Mouse (Mus musculus) left cerebral cortex, postnatal 14 days (tissue): ENCODE data around the gene Mtfp1. TPM values are rescaled to one million over a fixed set of nuclear protein-coding genes. Genes with fewer than 3 reads are reported as not detected.
"Not testable (repeated sequence)": the region's sequence is repeated elsewhere in the genome, so short reads cannot be mapped to it uniquely, and the experiment has no call there.

Experiments
- DNase-seq, 2 experiments: peaks; one replicate each; pipeline ENCODE4 v3.0.0; 2021 to 2022; ENCODE audit warnings: low spot score in 2 of 2, mixed read lengths in 1 of 2
- intact Hi-C: fragments of 180-260 bp; cut with DNase I; formaldehyde crosslinking; loops from one replicate; pipeline ENCODE4 v1.15.1; 2025
- total RNA-seq, 2 experiments: library from RNA; stranded (reverse); gene quantifications; 2 replicates each; pipeline ENCODE4 v1.2.3; 2021

Mtfp1 gene
- total RNA-seq, 2 experiments from 2014 or later = 103 to 106 TPM

- DNase-seq = no peak
- intact Hi-C loops = loop anchor here (2.0 kb wide), 1 partner anchor 23 kb away; the partner anchor contains the start of gene Mtfp1
Measured at GRCm38 (mm10) chr11:4117372-4118071, 22.3 kb upstream of the Mtfp1 start.

DNA sequence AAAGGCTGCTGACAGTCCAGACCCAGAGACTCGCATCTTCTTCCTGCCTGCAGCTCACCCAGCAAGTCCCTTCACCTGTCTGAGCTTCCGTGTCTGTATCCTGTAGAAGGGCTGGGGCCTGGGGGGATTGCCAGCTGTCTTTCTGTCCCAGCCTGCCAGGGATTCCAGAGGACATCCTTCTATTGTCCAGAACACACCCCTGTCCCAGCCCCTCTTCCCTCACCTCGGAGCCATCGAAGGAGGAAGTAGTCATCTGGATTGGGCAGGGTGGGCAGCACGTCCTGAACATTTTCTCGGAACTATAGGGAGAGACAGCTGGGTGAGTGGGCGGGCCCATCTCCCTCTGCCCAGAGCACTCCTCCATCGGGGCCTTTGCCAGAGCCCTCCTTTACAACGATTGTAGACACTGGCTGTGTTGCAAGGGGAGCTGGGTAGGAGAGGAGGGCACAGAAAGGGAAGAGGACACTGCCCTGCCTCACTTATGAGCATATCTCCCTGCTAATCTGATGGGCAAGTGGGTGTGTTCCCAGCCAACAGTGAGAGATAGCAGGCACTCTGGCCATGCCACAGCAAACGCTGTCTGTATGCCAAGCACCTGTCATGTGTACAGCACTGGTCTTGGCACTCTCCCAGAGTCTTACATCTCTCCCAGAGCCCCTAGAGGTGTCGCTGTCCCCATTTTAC, 21.4 kb upstream of the Mtfp1 start:
- DNase-seq = peak in 1 of 2 experiments; percentile 69
- intact Hi-C loops = no loop called here

- intact Hi-C loops = no loop called here
- no peak for DNase-seq
Measured at GRCm38 (mm10) chr11:4115407-4115806, 20.2 kb upstream of the Mtfp1 start.

GRCm38 (mm10) chr11:4114541-4114940, 19.3 kb upstream of the Mtfp1 start:
- intact Hi-C loops, DNase-seq: not testable (repeated sequence)

- no peak for DNase-seq
- intact Hi-C loops = no loop called here
Measured at GRCm38 (mm10) chr11:4113970-4114369, 18.7 kb upstream of the Mtfp1 start.

- DNase-seq = no peak
- intact Hi-C loops = no loop called here
Measured at GRCm38 (mm10) chr11:4113496-4113895, 18.3 kb upstream of the Mtfp1 start.

DNA sequence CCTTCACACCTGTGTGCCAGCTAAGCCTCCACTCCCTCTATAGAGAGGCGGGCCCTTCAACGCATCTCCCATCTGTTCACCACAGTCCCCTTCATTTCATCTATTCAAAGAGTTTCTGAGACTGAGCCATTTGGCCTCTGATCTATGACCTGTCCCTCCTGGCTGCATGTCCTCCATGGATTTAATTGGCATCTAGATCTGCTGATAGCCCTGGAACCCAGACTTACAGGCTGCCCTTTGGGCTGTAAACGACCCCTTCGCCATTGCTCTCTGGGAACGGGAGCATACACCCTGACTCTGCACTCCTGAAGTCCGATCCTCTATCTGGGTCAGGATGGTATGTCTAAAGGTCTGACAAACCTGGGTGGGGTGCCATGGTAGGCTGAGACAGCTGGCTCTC, 17.6 kb upstream of the Mtfp1 start:
- DNase-seq = no peak
- intact Hi-C loops = no loop called here

GRCm38 (mm10) chr11:4112033-4112432, 16.8 kb upstream of the Mtfp1 start:
- no peak for DNase-seq
- intact Hi-C loops = no loop called here

DNA sequence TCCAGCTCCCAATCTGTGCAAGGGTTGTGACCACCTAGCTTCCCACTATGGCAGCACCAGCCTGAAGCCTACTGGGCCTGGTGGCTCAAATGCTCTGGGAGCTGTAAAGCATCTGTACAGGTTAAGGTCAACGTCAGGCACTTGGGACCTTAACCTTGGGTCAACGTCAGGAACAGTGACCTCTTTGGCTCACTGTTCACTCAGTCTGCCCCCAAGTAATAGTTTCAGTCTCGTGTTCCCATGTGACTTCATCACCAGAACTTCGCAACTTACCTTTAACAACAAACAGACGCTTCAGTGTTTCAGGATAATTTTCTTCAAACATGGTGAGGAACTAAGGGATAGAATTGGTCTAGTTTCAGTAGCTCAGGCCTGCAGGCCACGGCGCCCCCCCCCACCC, 13.4 kb upstream of the Mtfp1 start:
- intact Hi-C loops = no loop called here
- DNase-seq = no peak

GRCm38 (mm10) chr11:4107901-4108300, 12.7 kb upstream of the Mtfp1 start:
- intact Hi-C loops, DNase-seq: not testable (repeated sequence)

- DNase-seq = peak in 1 of 2 experiments; percentile 61
- intact Hi-C loops = no loop called here
Measured at GRCm38 (mm10) chr11:4105444-4105843, 10.2 kb upstream of the Mtfp1 start.

DNA sequence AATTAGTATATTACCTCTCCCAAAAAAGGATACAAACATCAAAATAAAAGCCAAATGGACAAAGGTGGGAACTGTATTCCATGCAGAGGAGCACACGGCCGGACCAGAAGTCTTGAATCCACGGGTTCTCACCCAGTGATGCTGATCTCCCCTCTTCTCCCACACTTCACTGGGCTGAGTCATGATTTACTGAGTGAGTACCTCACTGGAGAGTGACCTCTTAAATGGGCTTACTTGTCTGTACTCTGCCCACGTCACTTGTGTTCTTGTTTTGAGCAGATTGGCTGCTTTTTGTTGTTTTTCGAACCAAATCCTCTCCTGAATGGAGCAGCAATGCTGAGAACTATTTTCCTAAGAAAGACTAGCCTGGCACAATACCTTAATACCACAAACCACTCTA, 9.7 kb upstream of the Mtfp1 start:
- DNase-seq = no peak
- intact Hi-C loops = no loop called here

- intact Hi-C loops = no loop called here
- no peak for DNase-seq
Measured at GRCm38 (mm10) chr11:4103522-4103921, 8.3 kb upstream of the Mtfp1 start.

- intact Hi-C loops = no loop called here
- DNase-seq = no peak
Measured at GRCm38 (mm10) chr11:4101851-4102250, 6.6 kb upstream of the Mtfp1 start.

GRCm38 (mm10) chr11:4099447-4099846, 4.2 kb upstream of the Mtfp1 start:
- peak in 1 of 2 experiments; percentile 66 for DNase-seq
- intact Hi-C loops = no loop called here

DNA sequence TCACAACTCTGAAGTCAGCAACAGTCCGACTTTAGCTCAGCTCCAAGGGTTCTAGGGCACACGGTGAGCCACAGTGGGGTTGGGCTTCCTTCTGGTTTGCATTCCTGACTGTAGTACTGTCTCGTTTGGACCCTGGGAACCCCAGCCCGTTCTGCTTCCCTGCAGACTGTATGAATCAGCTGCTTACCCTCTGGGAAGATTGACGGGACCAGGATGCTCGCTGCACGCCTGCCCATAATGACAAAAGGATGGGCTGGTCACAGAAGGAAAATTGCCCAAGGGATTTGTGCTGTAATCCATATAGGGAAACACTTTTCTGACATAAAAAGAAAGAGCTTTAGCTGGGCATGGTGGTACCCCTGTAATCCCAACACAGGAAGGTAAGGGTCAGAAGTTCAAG, 3.6 kb upstream of the Mtfp1 start:
- DNase-seq = no peak
- intact Hi-C loops = no loop called here

DNA sequence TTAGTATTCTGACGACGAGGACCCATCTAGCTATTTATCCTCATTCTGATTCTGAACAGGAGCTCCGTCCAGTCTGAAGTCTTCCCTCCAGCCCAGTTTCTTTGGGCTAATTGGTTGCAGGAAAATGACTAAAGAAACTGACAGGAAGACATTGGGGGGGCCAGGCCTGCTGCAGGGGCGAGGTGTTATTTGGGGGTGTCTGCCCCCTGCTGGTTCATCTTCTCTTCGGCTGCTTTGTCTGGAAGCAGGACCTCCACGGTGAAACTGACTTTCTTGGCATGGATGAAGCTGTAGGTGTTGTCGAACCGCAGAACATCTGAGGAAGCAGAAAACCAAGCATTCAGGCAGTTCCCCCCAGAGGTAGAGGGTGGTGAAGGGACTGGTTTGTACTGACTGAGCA, 2.9 kb upstream of the Mtfp1 start:
- no peak for DNase-seq
- intact Hi-C loops = no loop called here

- intact Hi-C loops = no loop called here
- no peak for DNase-seq
Measured at GRCm38 (mm10) chr11:4097091-4097621, 1.9 kb upstream of the Mtfp1 start.

DNA sequence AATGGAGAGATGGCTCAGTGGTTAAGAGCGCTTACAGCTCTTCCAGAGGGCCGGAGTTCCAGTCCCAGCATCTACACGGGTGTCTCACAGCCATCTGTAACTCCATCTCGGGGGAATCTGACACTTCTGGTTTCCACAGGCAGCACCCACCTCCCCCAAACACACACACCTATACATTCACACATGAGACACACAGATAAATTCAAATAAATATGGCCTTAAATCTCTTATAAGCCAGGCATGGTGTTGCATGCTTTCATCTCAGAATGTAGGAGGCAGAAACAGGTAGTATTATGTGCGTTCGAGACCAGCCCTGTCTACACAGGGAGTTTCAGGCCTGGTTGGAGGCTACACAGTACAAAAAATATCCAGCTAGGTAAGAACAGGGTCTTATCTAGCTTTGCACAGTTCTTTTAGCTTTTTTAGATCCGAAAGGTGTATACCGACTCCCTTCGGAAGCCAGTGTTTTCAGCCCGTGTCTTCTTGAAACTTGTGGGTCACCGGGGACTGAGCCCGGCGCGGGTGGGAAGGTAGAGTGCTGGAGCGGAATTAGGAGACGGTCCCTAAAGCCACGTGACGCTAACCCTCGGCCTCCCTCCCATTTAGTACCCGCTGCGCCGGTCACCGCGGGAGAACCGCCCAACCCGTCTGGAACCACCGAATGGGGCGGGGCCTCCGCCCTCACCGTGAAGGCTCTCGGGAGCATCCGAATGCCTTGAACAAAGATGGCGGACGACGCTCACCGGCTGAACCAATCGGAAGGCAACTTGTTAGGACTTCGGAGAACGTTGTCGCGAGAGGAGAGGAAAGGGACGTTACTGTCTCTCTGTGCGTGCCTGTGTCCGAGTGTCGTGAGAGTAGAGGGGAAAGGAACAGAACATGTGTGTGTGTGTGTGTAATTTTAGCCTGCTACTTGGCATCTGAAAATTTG, 1.1 kb upstream of the Mtfp1 start:
- intact Hi-C loops = no loop called here
- DNase-seq = peak; percentile 98
